Mouse (Mus musculus) skeletal muscle tissue, postnatal 0 days (tissue): ENCODE measurements around the gene Olfr1048. TPM values are rescaled to one million over a fixed set of nuclear protein-coding genes. Genes with fewer than 3 reads are reported as not detected.

Source experiments
- polyA plus RNA-seq: library from polyadenylated mRNA; unstranded; fragments of >200 nt; fragmentation: Nextera tagmentation; extraction: Ambion mirVana; gene quantifications from 2 replicates; pipeline ENCODE4 v1.2.1, GENCODE M21; 2015

Olfr1048 gene
- polyA plus RNA-seq = not detected in 2 replicates

GRCm38 (mm10) chr2:86240189-86240588, at the start of gene Olfr1048:
Gene Olfr1048, minus strand, starts transcription at chr2:86240289.

GRCm38 (mm10) chr2:86278988-86279387, 38.9 kb upstream of the Olfr1048 start, which contains the start of gene Olfr1051:
Gene Olfr1051, minus strand, starts transcription at chr2:86279088.

GRCm38 (mm10) chr2:86258228-86258627, 18.1 kb upstream of the Olfr1048 start, which contains the start of gene Olfr1049:
Gene Olfr1049, minus strand, starts transcription at chr2:86258328.

GRCm38 (mm10) chr2:86231301-86231700, 8.8 kb downstream of the Olfr1048 start, which contains the start of gene Olfr1047:
Gene Olfr1047, minus strand, starts transcription at chr2:86231401.

GRCm38 (mm10) chr2:86219214-86219613, 20.9 kb downstream of the Olfr1048 start, which contains the start of gene Olfr1046:
Gene Olfr1046, minus strand, starts transcription at chr2:86219314.

GRCm38 (mm10) chr2:86202909-86203308, 37.2 kb downstream of the Olfr1048 start, which contains the start of gene Olfr1045:
Gene Olfr1045, minus strand, starts transcription at chr2:86203009.

GRCm38 (mm10) chr2:86185583-86185982, 54.5 kb downstream of the Olfr1048 start, which contains the start of gene Olfr52:
Gene Olfr52, minus strand, starts transcription at chr2:86185683.

Other genes starting within 250 kb of the Olfr1048 start
- not detected in 2 replicates for gene Olfr1031, start 250.0 kb downstream of the Olfr1048 start, polyA plus RNA-seq
- gene Olfr1032, start 234.7 kb downstream of the Olfr1048 start, polyA plus RNA-seq = not detected in 2 replicates
- gene Olfr1033, start 219.7 kb downstream of the Olfr1048 start, polyA plus RNA-seq = 0.53 and 2.5 TPM in 2 replicates
- gene Olfr1034, start 194.4 kb downstream of the Olfr1048 start, polyA plus RNA-seq = not detected in 2 replicates
- gene Olfr1036, start 166.3 kb downstream of the Olfr1048 start, polyA plus RNA-seq = not detected in 2 replicates
- gene Olfr1037, start 152.9 kb downstream of the Olfr1048 start, polyA plus RNA-seq = not detected in 2 replicates
- gene Olfr1039, start 104.4 kb downstream of the Olfr1048 start, polyA plus RNA-seq = not detected in 2 replicates
- gene Olfr1040, start 93.6 kb downstream of the Olfr1048 start, polyA plus RNA-seq = not detected in 2 replicates
- not detected in 2 replicates for gene Olfr1042, start 78.5 kb downstream of the Olfr1048 start, polyA plus RNA-seq
- gene Olfr1043, start 72.8 kb downstream of the Olfr1048 start, polyA plus RNA-seq = not detected in 2 replicates
- gene Olfr1044, start 62.5 kb downstream of the Olfr1048 start, polyA plus RNA-seq = not detected in 2 replicates
- not detected in 2 replicates for gene Olfr52, start 54.6 kb downstream of the Olfr1048 start, polyA plus RNA-seq
- not detected in 2 replicates for gene Olfr1045, start 37.3 kb downstream of the Olfr1048 start, polyA plus RNA-seq
- gene Olfr1046, start 21.0 kb downstream of the Olfr1048 start, polyA plus RNA-seq = not detected in 2 replicates
- not detected in 2 replicates for gene Olfr1047, start 8.9 kb downstream of the Olfr1048 start, polyA plus RNA-seq
- not detected in 2 replicates for gene Olfr1049, start 18.0 kb upstream of the Olfr1048 start, polyA plus RNA-seq
- gene Olfr1051, start 38.8 kb upstream of the Olfr1048 start, polyA plus RNA-seq = not detected in 2 replicates
- not detected in 2 replicates for gene Olfr1052, start 52.2 kb upstream of the Olfr1048 start, polyA plus RNA-seq
- not detected in 2 replicates for gene Olfr1053, start 75.0 kb upstream of the Olfr1048 start, polyA plus RNA-seq
- not detected in 2 replicates for gene Olfr1054, start 95.1 kb upstream of the Olfr1048 start, polyA plus RNA-seq
- gene Olfr1055, start 110.0 kb upstream of the Olfr1048 start, polyA plus RNA-seq = not detected in 2 replicates
- not detected in 2 replicates for gene Olfr1056, start 122.2 kb upstream of the Olfr1048 start, polyA plus RNA-seq
- gene Olfr1057, start 138.1 kb upstream of the Olfr1048 start, polyA plus RNA-seq = not detected in 2 replicates
- gene Olfr1058, start 148.3 kb upstream of the Olfr1048 start, polyA plus RNA-seq = not detected in 2 replicates
- gene Olfr1061, start 173.8 kb upstream of the Olfr1048 start, polyA plus RNA-seq = not detected in 2 replicates
- gene Olfr1062, start 186.5 kb upstream of the Olfr1048 start, polyA plus RNA-seq = not detected in 2 replicates
- not detected in 2 replicates for gene Olfr1065, start 210.3 kb upstream of the Olfr1048 start, polyA plus RNA-seq
- not detected in 2 replicates for gene Olfr1066, start 216.0 kb upstream of the Olfr1048 start, polyA plus RNA-seq
- not detected in 2 replicates for gene Olfr228, start 247.1 kb upstream of the Olfr1048 start, polyA plus RNA-seq